Mouse (Mus musculus): Measurements from ENCODE around the gene Gramd4.

- TF ChIP-seq POLR2A (IDR thresholded peaks at IDR 0.05; ENCODE audit: insufficient read depth, low read depth, low read length) (no peak), CTCF (IDR thresholded peaks at IDR 0.05) (no peak)
These were observed 125.2 kb downstream of the Gramd4 start for GRCm38 (mm10) chr15:86182646-86183045.
